Mouse (Mus musculus) megakaryocyte, embryonic 14.5 days (primary cell): Measurements from ENCODE around the gene Klhdc2. TPM values are rescaled to one million over a fixed set of nuclear protein-coding genes. Genes with fewer than 3 reads are reported as not detected.

ENCODE experiments used
- H3K27me3 ChIP-seq: replicated peaks from 2 replicates; pipeline ENCODE3; 2012; ENCODE audit warnings: inconsistent platforms
- H3K36me3 ChIP-seq: replicated peaks from 2 replicates; pipeline ENCODE3; 2012; ENCODE audit warnings: low read length, inconsistent platforms, mixed read lengths
- H3K4me1 ChIP-seq: 2 replicates; pipeline ENCODE4 v1.6.1; 2012; ENCODE audit warnings: inconsistent platforms
- H3K4me3 ChIP-seq: replicated peaks from 2 replicates; pipeline ENCODE3; 2012; ENCODE audit warnings: moderate library complexity, mild to moderate bottlenecking, inconsistent platforms
- H3K9me3 ChIP-seq: 2 replicates; pipeline ENCODE4 v1.6.1; 2012; ENCODE audit warnings: inconsistent platforms
- FLI1 ChIP-seq: IDR thresholded peaks from 2 replicates; pipeline ENCODE4 v1.6.1; 2012; ENCODE audit warnings: low read length, inconsistent platforms, mixed read lengths
- GATA1 ChIP-seq: IDR thresholded peaks from 3 replicates; pipeline ENCODE4 v1.6.1; 2012; ENCODE audit warnings: mixed read lengths, low read length, inconsistent platforms, borderline replicate concordance
- polyA plus RNA-seq: library from polyadenylated mRNA; stranded (reverse); fragments of >175 nt; gene quantifications from 2 replicates; pipeline ENCODE4 v1.2.3, GENCODE M21; 2012; ENCODE audit warnings: low replicate concordance; ENCODE audit not compliant: insufficient read depth

The Klhdc2 gene
- polyA plus RNA-seq, 1 experiment = 7.4 TPM

- H3K27me3 ChIP-seq = no peaks in the 10 kb centered on the region
- H3K9me3 ChIP-seq = no peaks in the 10 kb centered on the region
- no peak for TF ChIP-seq FLI1
- no peak for TF ChIP-seq GATA1
- no peak overlapping the region for H3K4me3 ChIP-seq
- H3K4me1 ChIP-seq = peaks cover 13% of the 10 kb centered on the region
- H3K36me3 ChIP-seq = peaks cover 93% of the 10 kb centered on the region
These were observed 37.1 kb downstream of the Klhdc2 start for GRCm38 (mm10) chr12:69333547-69333946.

DNA sequence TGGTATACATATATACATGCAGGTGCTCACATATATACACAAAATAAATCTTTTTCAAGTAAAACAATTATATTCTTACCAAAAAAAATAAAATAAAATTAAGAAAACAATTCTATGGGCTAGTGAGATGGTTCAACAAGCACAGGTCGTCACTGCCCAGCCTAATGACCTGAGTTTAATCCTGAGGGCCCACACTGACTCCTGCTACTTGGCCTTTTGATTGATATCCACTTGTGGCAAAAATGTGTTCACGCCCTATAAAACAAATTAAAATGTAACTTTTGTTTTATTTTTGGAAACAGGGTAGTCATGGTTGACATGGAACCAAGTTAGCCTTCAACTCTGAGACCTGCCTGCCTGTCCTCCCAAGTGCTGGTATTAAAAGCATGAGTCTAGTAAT is 53.4 kb downstream of the Klhdc2 start:
- Histone ChIP-seq H3K27me3 (no peaks in the 10 kb centered on the region), H3K9me3 (no peaks in the 10 kb centered on the region), H3K36me3 (peaks cover 84% of the 10 kb centered on the region), H3K4me1 (no peaks in the 10 kb centered on the region; the same call in 1 of the 2 replicates), H3K4me3 (no peak overlapping the region)
- no peak for TF ChIP-seq GATA1
- TF ChIP-seq FLI1 = no peak

DNA sequence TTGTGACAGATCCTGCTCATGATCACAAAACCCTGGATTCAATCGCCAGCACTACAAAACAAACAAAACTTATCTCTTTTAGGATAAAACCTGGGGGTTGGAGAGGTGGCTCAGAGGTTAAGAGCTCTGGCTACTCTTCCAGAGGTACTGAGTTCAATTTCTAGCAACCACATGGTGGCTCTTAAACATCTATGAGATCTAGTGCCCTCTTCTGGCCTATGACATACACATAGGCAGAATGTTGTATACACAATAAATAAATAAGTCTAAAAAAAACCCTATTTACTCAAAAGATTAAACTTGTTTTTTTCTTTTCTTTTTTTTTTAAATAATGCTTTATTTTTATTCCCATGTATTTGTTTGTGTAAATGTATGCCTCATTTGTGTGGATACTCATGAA is 55.2 kb downstream of the Klhdc2 start:
- H3K9me3 ChIP-seq = no peaks in the 10 kb centered on the region
- no peaks in the 10 kb centered on the region for H3K27me3 ChIP-seq
- TF ChIP-seq GATA1 = no peak
- H3K36me3 ChIP-seq = peaks cover 75% of the 10 kb centered on the region
- no peak overlapping the region for H3K4me3 ChIP-seq
- peaks cover 5% of the 10 kb centered on the region; the same call in 1 of the 2 replicates for H3K4me1 ChIP-seq

DNA sequence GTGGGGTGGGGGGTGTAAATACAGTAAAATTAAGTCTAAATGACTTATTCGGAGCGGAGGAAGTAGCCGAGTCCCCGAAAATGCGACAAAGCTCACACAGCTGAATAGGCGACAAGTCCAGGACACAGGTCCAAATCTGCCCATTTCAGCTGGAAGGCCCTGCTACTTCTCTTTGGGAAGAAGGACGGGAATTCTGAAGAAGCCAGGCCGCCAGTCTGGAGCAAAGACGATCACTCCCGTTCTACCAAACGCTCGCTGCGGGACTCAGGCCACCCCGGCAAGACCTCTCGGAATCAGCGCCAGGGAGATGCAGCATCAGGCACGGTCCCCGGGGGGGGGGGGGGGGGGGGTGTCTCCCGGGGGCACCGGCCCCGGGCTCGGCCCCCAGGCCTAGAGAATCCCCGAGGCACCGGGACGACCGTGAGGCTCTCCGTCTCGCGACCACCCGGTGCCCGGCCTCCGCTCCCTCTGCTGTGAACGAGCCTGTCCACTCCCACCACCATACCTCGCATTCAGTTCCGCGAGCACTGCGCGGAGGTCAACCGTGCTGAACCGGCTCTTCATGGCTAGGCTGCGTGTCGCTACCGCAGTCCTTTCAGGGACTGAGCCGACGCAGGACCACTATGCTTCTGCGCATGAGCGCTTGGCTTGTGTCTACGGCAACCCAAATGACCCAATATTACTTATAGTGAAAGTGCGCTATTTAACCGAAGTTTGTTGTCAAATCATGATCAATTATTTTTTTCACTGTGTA is 60.2 kb downstream of the Klhdc2 start, which contains the start of gene Nemf:
Gene Nemf (minus strand): TSS at position 620 of the 754 bp plus-strand sequence.
- Histone ChIP-seq H3K27me3 (no peaks in the 10 kb centered on the region), H3K36me3 (peaks cover 34% of the 10 kb centered on the region), H3K4me1 (peaks cover 5% of the 10 kb centered on the region; the same call in 1 of the 2 replicates), H3K9me3 (no peaks in the 10 kb centered on the region), H3K4me3 (peak within 1 kb of the TSS; percentile 100)
- TF ChIP-seq FLI1 = no peak

- no peak for TF ChIP-seq FLI1
- TF ChIP-seq GATA1 = no peak
- Histone ChIP-seq H3K27me3 (no peaks in the 10 kb centered on the region), H3K9me3 (no peaks in the 10 kb centered on the region), H3K36me3 (peaks cover 29% of the 10 kb centered on the region), H3K4me1 (peaks cover 5% of the 10 kb centered on the region), H3K4me3 (peak overlapping the region; percentile 100)
These were observed 60.8 kb downstream of the Klhdc2 start for GRCm38 (mm10) chr12:69357300-69357646.

Other genes with a start within 250 kb of the Klhdc2 start
- gene Rps29, start 137.5 kb upstream of the Klhdc2 start, polyA plus RNA-seq = 250 and 1,840 TPM in 2 replicates
- 14.7 TPM in 1 of 2 replicates, not detected in the other for gene Lrr1, start 127.9 kb upstream of the Klhdc2 start, polyA plus RNA-seq
- gene Rpl36al, start 112.6 kb upstream of the Klhdc2 start, polyA plus RNA-seq = 6.9 and 62.3 TPM in 2 replicates
- 21.6 and 30.4 TPM in 2 replicates for gene Mgat2, start 112.5 kb upstream of the Klhdc2 start, polyA plus RNA-seq
- 5.9 and 6.8 TPM in 2 replicates for gene Gm49383, start 99.6 kb upstream of the Klhdc2 start, polyA plus RNA-seq
- gene Dnaaf2, start 98.3 kb upstream of the Klhdc2 start, polyA plus RNA-seq = 0.65 and 2.6 TPM in 2 replicates
- gene Gm49384, start 92.4 kb upstream of the Klhdc2 start, polyA plus RNA-seq = not detected in 2 replicates
- 2.3 and 13.8 TPM in 2 replicates for gene Pole2, start 68.5 kb upstream of the Klhdc2 start, polyA plus RNA-seq
- 1.1 and 1.2 TPM in 2 replicates for gene Klhdc1, start 55.5 kb upstream of the Klhdc2 start, polyA plus RNA-seq
- gene Nemf, start 60.5 kb downstream of the Klhdc2 start, polyA plus RNA-seq = 1.4 and 3.2 TPM in 2 replicates
- gene Arf6, start 75.5 kb downstream of the Klhdc2 start, polyA plus RNA-seq = 211 and 251 TPM in 2 replicates
- 3.3 and 4.8 TPM in 2 replicates for gene Gm9887, start 75.8 kb downstream of the Klhdc2 start, polyA plus RNA-seq